In the genomic region with DNA sequence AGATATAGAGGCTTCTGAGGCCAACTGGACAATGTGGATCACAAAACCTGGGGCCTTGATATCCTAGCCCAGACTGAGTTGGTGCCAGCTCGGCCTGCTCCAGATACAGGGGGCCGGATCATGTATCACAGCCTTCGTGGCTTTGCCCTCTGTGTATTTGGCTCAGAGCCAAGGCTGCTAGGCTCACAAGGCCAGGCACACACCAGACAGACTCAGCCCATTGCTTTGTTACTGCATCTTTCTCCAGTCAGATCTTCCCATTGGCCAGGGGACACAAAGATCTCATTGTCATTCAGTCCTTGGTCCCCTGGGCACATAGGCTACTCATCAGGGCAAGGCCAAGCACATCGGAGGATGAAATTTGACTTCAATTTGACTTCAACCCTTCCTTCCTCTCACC, we compare ENCODE assay signal across 8 mouse cellular contexts. TPM values are rescaled to one million over a fixed set of nuclear protein-coding genes. Genes with fewer than 3 reads are reported as not detected.
DNase-seq lines count a peak whose midpoint lies in the region; ATAC-seq and TF ChIP-seq lines count a peak whose summit lies in the region.

No protein-coding gene starts in this region.

- no peaks in the 10 kb centered on the region for H3K27me3 ChIP-seq in embryonic facial prominence, embryonic 14.5 days (replicated peaks; ENCODE audit: control insufficient read depth, insufficient read depth, low read length)
- no peaks in the 10 kb centered on the region for H3K27me3 ChIP-seq in hindbrain, postnatal 0 days (ENCODE audit: insufficient read depth, low read length)
- H3K27me3 ChIP-seq in neural tube, embryonic 13.5 days = no peaks in the 10 kb centered on the region

- peaks cover 40% of the 10 kb centered on the region for H3K4me1 ChIP-seq in embryonic facial prominence, embryonic 14.5 days (ENCODE audit: control insufficient read depth, insufficient read depth, low read length)
- H3K4me1 ChIP-seq in hindbrain, postnatal 0 days (ENCODE audit: insufficient read depth, low read length) = peaks cover 17% of the 10 kb centered on the region; the same call in 1 of the 2 replicates
- H3K4me1 ChIP-seq in neural tube, embryonic 13.5 days (replicated peaks) = peaks cover 48% of the 10 kb centered on the region

- 12% methylated on average over 4 of the region's 4 CpGs for WGBS in embryonic facial prominence, embryonic 14.5 days
- WGBS in hindbrain, postnatal 0 days = 8% methylated on average over 4 of the region's 4 CpGs
- WGBS in neural tube, embryonic 13.5 days = 13% methylated on average over 4 of the region's 4 CpGs

- H3K4me2 ChIP-seq in embryonic facial prominence, embryonic 14.5 days (ENCODE audit: low read depth, low read length) = no peak overlapping the region
- H3K4me2 ChIP-seq in hindbrain, postnatal 0 days (ENCODE audit: low read depth, low read length) = no peak overlapping the region
- H3K4me2 ChIP-seq in neural tube, embryonic 13.5 days = no peak overlapping the region

- no peak for TF ChIP-seq CTCF in hindbrain, postnatal 0 days (IDR thresholded peaks at IDR 0.05; ENCODE audit: low read depth)

- peak; percentile 21 to 36 for DNase-seq in layer of hippocampus, adult 8-10 months (ENCODE audit: low spot score in 2 of 2)
- no peak for DNase-seq in layer of hippocampus, postnatal 10 days (ENCODE audit: low spot score in 2 of 2)
- peak; percentile 89 for DNase-seq in adrenal gland, adult 8-10 months
- peak; percentile 92 for DNase-seq in embryonic facial prominence, embryonic 14.5 days (ENCODE audit: low spot score)
- DNase-seq in hindbrain, postnatal 0 days (ENCODE audit: low spot score) = peak; percentile 83
- DNase-seq in frontal cortex, postnatal 36 days (ENCODE audit: low spot score in 2 of 2) = no peak
- no peak for DNase-seq in urinary bladder, postnatal 10 days (ENCODE audit: low spot score)

- H3K36me3 ChIP-seq in embryonic facial prominence, embryonic 14.5 days (ENCODE audit: control insufficient read depth, insufficient read depth, low read length) = no peaks in the 10 kb centered on the region
- no peaks in the 10 kb centered on the region for H3K36me3 ChIP-seq in hindbrain, postnatal 0 days (ENCODE audit: insufficient read depth, low read length)
- no peaks in the 10 kb centered on the region for H3K36me3 ChIP-seq in neural tube, embryonic 13.5 days

- H3K4me3 ChIP-seq in embryonic facial prominence, embryonic 14.5 days (ENCODE audit: low read depth, low read length) = no peak overlapping the region
- no peak overlapping the region for H3K4me3 ChIP-seq in hindbrain, postnatal 0 days (ENCODE audit: low read length)
- no peak overlapping the region for H3K4me3 ChIP-seq in neural tube, embryonic 13.5 days

- H3K9ac ChIP-seq in embryonic facial prominence, embryonic 14.5 days (ENCODE audit: low read depth, low read length) = no peak overlapping the region; the same call in 1 of the 2 replicates
- no peak overlapping the region for H3K9ac ChIP-seq in hindbrain, postnatal 0 days (replicated peaks; ENCODE audit: low read length)
- H3K9ac ChIP-seq in neural tube, embryonic 13.5 days = no peak overlapping the region

- H3K9me3 ChIP-seq in embryonic facial prominence, embryonic 14.5 days (ENCODE audit: control insufficient read depth, low read length) = no peaks in the 10 kb centered on the region
- no peaks in the 10 kb centered on the region for H3K9me3 ChIP-seq in hindbrain, postnatal 0 days (ENCODE audit: low read length)
- no peaks in the 10 kb centered on the region for H3K9me3 ChIP-seq in neural tube, embryonic 13.5 days

- H3K27ac ChIP-seq in embryonic facial prominence, embryonic 14.5 days (replicated peaks; ENCODE audit: low read depth, low read length) = peak overlapping the region; percentile 86
- H3K27ac ChIP-seq in hindbrain, postnatal 0 days = peak overlapping the region; percentile 60
- H3K27ac ChIP-seq in neural tube, embryonic 13.5 days (replicated peaks) = peak overlapping the region; percentile 80

- peak; percentile 58 for ATAC-seq in embryonic facial prominence, embryonic 14.5 days (ENCODE audit: low read depth)
- peak; percentile 71 for ATAC-seq in hindbrain, postnatal 0 days
- peak; percentile 66 for ATAC-seq in neural tube, embryonic 13.5 days (ENCODE audit: low read depth)

RNA-seq across cellular contexts. Expression of a gene that starts 0.8 kb away (rescaled TPM):
- 100 to 1,000 TPM; 259 to 443 (median 324) TPM for total RNA-seq in layer of hippocampus, adult 8-10 months (2022)
- total RNA-seq in layer of hippocampus, postnatal 10 days (2021) = 100 to 1,000 TPM; 378 to 402 TPM
- total RNA-seq in adrenal gland, adult 8-10 months (2022) = 1,000 to 10,000 TPM; 1,201 to 2,025 (median 1,729) TPM
- polyA plus RNA-seq in embryonic facial prominence, embryonic 14.5 days (2014; fragmentation: Nextera tagmentation; extraction: Ambion mirVana) = 2,713 and 3,340 TPM in 2 replicates
- 303 and 356 TPM in 2 replicates for total RNA-seq in hindbrain, postnatal 0 days (2014; rRNA removed)
- polyA plus RNA-seq in hindbrain, postnatal 0 days (2015; fragmentation: Nextera tagmentation; extraction: Ambion mirVana) = 794 and 832 TPM in 2 replicates
- 730 and 747 TPM in 2 replicates for polyA plus RNA-seq in neural tube, embryonic 13.5 days (2015; fragmentation: Nextera tagmentation; extraction: Ambion mirVana)

RNA-seq across cellular contexts. Expression of a gene that starts 37.3 kb away (rescaled TPM):
- 100 to 1,000 TPM in 2 of 4 experiments, 10 to 100 TPM in 2; 82.1 to 124 (median 98.0) TPM for total RNA-seq in layer of hippocampus, adult 8-10 months (2022)
- 100 to 1,000 TPM; 139 to 143 TPM for total RNA-seq in layer of hippocampus, postnatal 10 days (2021)
- total RNA-seq in adrenal gland, adult 8-10 months (2022) = 100 to 1,000 TPM; 171 to 396 (median 303) TPM
- 409 and 416 TPM in 2 replicates for polyA plus RNA-seq in embryonic facial prominence, embryonic 14.5 days (2014; fragmentation: Nextera tagmentation; extraction: Ambion mirVana)
- 148 and 173 TPM in 2 replicates for total RNA-seq in hindbrain, postnatal 0 days (2014; rRNA removed)
- polyA plus RNA-seq in hindbrain, postnatal 0 days (2015; fragmentation: Nextera tagmentation; extraction: Ambion mirVana) = 304 and 319 TPM in 2 replicates
- 281 and 343 TPM in 2 replicates for polyA plus RNA-seq in neural tube, embryonic 13.5 days (2015; fragmentation: Nextera tagmentation; extraction: Ambion mirVana)

RNA-seq across cellular contexts. Expression of a gene that starts 45.7 kb away (rescaled TPM):
- 10 to 100 TPM; 36.2 to 37.6 (median 37.0) TPM for total RNA-seq in layer of hippocampus, adult 8-10 months (2022)
- total RNA-seq in layer of hippocampus, postnatal 10 days (2021) = 10 to 100 TPM; 43.8 to 44.0 TPM
- total RNA-seq in adrenal gland, adult 8-10 months (2022) = 10 to 100 TPM; 49.8 to 58.6 (median 57.0) TPM
- 147 and 171 TPM in 2 replicates for polyA plus RNA-seq in embryonic facial prominence, embryonic 14.5 days (2014; fragmentation: Nextera tagmentation; extraction: Ambion mirVana)
- 49.0 and 50.4 TPM in 2 replicates for total RNA-seq in hindbrain, postnatal 0 days (2014; rRNA removed)
- polyA plus RNA-seq in hindbrain, postnatal 0 days (2015; fragmentation: Nextera tagmentation; extraction: Ambion mirVana) = 72.0 and 77.7 TPM in 2 replicates
- polyA plus RNA-seq in neural tube, embryonic 13.5 days (2015; fragmentation: Nextera tagmentation; extraction: Ambion mirVana) = 111 and 119 TPM in 2 replicates

Comparison
In these comparisons a context has a peak if more than half of its experiments do, and no peak if none do; other contexts are left out.
1. DNase-seq: peak in layer of hippocampus, adult 8-10 months (2 of 2), adrenal gland, adult 8-10 months (single experiment), embryonic facial prominence, embryonic 14.5 days (single experiment) and hindbrain, postnatal 0 days (single experiment); none in layer of hippocampus, postnatal 10 days (0 of 2), frontal cortex, postnatal 36 days (0 of 2) and urinary bladder, postnatal 10 days (single experiment).
2. Peak in every context shown above with its lines, with median percentiles within 50 percentile points of each other: ATAC-seq and H3K27ac ChIP-seq.